Mouse (Mus musculus): ENCODE measurements around the gene Srpk2. TPM values are rescaled to one million over a fixed set of nuclear protein-coding genes. Genes with fewer than 3 reads are reported as not detected.
"Not testable (repeated sequence)": the region's sequence is repeated elsewhere in the genome, so short reads cannot be mapped to it uniquely, and the experiment has no call there.

Gene Srpk2
- polyA plus RNA-seq, 1 experiment from 2014 or later = 54.6 TPM

DNA sequence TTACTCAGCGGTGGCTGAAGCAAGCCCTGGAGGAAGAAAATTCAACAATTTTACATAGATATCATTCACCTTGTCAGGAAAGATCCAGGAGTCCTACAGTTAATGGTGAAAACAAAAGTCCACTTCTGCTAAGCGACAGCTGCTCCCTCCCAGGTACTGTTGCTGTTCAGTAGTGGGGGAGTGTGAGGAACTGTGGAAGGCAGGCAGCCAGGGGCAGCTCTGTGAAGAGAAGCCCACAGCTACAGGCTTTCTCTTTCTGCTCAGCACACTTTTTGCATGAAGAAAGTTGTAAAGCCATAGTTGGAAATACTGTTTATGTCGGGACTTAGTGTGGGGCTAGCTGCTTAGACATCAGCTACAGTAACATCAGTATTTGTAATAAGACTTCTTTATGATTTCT lies 188.0 kb downstream of the Srpk2 start:
- Histone ChIP-seq H3K9me3 (no peaks in the 10 kb centered on the region), H3K4me2 (no peak overlapping the region), H3K36me3 (peaks cover 77% of the 10 kb centered on the region), H3K4me1 (no peaks in the 10 kb centered on the region), H3K9ac (no peak overlapping the region), H3K27me3 (no peaks in the 10 kb centered on the region), H3K4me3 (no peak overlapping the region), H3K27ac (no peak overlapping the region)
- no peak for ATAC-seq (ENCODE audit: insufficient number of reproducible peaks, low FRiP score, low TSS enrichment, low read depth)
- WGBS = 73% methylated on average over 3 of the region's 3 CpGs

DNA sequence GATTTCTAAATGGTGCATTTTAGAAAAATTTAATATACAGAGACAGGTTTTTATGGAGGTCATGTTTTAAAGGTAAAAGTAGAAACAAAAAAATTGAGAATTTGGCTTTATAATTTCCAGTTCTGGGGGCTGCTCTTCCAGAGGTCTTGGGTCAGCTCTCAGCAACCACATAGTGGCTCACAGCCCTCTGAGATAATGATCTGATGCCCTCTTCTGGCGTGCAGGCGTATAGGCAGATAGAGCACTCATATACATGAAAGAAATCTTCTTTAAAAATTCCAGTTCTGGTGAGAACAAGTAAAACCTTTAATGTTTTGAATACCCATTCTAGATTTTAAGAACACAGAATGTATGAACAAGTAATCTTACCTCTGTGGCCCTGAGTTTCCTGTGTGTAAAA lies 193.6 kb downstream of the Srpk2 start:
- peaks cover 76% of the 10 kb centered on the region for H3K36me3 ChIP-seq
- H3K4me3 ChIP-seq = no peak overlapping the region
- H3K4me1 ChIP-seq = no peaks in the 10 kb centered on the region
- H3K4me2 ChIP-seq = no peak overlapping the region
- H3K9me3 ChIP-seq = no peaks in the 10 kb centered on the region
- H3K27me3 ChIP-seq = no peaks in the 10 kb centered on the region
- H3K9ac ChIP-seq = no peak overlapping the region
- 50% methylated on average over 2 of the region's 2 CpGs for WGBS
- no peak for ATAC-seq (ENCODE audit: insufficient number of reproducible peaks, low FRiP score, low TSS enrichment, low read depth)
- H3K27ac ChIP-seq = no peak overlapping the region

DNA sequence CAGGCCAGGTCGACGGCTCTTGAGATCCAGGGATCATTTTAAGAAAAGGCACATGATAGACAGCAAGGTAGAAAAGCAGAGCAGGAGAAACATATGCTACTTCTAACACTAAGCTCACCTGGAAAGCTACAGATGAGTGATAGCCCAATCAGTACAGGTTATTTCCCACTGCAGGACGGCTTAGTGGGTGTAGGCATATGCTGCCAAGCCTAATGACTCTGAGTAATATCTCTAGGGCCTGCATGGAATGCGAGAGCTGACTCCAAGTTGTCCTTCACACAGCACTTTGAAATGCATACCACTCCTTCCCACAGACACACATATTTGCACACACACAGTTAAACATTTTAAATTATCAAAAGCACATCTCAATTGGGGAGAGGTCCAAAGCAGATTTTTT lies 195.2 kb downstream of the Srpk2 start:
- no peak for ATAC-seq (ENCODE audit: insufficient number of reproducible peaks, low FRiP score, low TSS enrichment, low read depth)
- Histone ChIP-seq H3K4me3 (no peak overlapping the region), H3K9ac (no peak overlapping the region), H3K27ac (no peak overlapping the region), H3K27me3 (no peaks in the 10 kb centered on the region), H3K4me2 (no peak overlapping the region), H3K9me3 (no peaks in the 10 kb centered on the region), H3K4me1 (no peaks in the 10 kb centered on the region), H3K36me3 (peaks cover 73% of the 10 kb centered on the region)
- WGBS = 85% methylated on average over 4 of the region's 4 CpGs

DNA sequence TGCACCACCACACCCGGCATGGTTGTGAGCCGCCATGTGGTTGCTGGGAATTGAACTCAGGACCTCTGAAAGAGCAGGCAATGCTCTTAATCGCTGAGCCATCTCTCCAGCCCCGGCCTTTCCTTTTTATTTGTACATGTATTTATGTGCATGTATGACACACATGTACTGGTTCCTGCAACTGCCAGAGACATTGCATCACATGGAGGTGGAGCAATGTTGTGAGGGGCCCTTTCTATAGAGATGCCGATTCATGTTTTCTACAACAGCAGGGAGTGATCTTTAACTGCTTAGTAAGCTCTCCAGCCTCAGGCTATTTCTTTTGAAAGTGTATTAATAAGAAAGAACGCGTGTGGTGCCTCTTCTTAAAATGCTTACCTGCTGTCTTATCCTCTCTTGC lies 200.6 kb downstream of the Srpk2 start:
- no peak overlapping the region for H3K27ac ChIP-seq
- H3K36me3 ChIP-seq = peaks cover 69% of the 10 kb centered on the region
- H3K9ac ChIP-seq = no peak overlapping the region
- H3K9me3 ChIP-seq = no peaks in the 10 kb centered on the region
- H3K4me2 ChIP-seq = no peak overlapping the region
- H3K4me1 ChIP-seq = no peaks in the 10 kb centered on the region
- ATAC-seq (ENCODE audit: insufficient number of reproducible peaks, low FRiP score, low TSS enrichment, low read depth) = no peak
- H3K27me3 ChIP-seq = no peaks in the 10 kb centered on the region
- 79% methylated on average over 7 of the region's 7 CpGs for WGBS
- no peak overlapping the region for H3K4me3 ChIP-seq

DNA sequence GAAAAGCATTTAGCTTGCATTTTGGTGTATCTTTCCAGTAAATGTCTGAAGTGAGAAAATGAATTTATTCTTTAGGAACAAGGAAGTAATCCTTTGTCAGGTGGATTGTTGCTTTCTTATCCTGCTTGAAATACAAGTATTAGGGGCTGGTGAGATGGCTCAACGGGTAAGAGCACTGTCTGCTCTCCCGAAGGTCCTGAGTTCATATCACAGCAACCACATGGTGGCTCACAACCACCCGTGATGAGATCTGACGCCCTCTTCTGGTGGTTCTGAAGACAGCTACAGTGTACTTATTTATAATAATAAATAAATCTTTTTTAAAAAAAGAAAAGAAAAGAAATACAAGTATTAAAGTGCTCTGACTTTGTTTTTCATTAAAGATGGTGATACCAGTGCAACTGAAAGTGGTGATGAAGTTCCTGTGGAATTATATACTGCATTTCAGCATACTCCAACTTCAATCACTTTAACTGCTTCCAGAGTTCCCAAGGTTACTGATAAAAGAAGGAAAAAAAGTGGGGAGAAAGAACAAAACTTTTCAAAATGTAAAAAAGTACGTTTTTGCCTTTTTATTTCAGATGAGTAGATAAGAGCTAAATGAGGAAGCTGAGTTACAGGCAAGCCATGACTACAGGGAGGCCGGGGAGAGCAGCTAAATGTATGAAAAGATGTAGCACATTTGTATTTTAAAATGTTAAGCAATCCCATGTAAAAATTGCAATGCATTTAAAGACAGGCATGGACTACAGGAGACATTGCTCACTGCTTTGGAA lies 211.1 kb downstream of the Srpk2 start:
- Histone ChIP-seq H3K27ac (no peak overlapping the region), H3K9ac (no peak overlapping the region), H3K4me2 (no peak overlapping the region), H3K4me3 (no peak overlapping the region), H3K9me3 (no peaks in the 10 kb centered on the region), H3K4me1 (no peaks in the 10 kb centered on the region), H3K36me3 (peaks cover 57% of the 10 kb centered on the region), H3K27me3 (no peaks in the 10 kb centered on the region)
- WGBS = 77% methylated on average over 6 of the region's 6 CpGs
- no peak for ATAC-seq (ENCODE audit: insufficient number of reproducible peaks, low FRiP score, low TSS enrichment, low read depth)

DNA sequence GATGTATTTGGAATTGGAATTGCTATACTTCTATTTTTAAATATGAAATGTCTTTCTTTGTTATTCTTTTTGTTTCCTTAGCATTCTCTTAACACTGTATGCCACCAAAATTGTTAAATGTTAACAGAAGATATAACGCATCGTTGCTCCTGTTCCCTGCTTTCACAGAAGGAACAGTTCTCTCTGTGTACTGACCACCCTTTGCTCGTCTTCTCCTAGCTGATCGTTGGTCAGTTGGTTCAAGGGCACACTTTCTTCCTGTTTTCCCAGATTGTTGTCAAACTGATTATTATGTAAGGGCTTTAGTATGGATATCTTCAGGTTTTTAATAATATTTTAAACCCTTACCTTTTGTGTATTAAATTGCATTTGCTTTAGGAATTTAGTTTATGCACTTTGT lies 217.9 kb downstream of the Srpk2 start:
- H3K9me3 ChIP-seq = no peaks in the 10 kb centered on the region
- H3K4me3 ChIP-seq = no peak overlapping the region
- H3K27ac ChIP-seq = no peak overlapping the region
- 94% methylated on average over 4 of the region's 4 CpGs for WGBS
- H3K36me3 ChIP-seq = peaks cover 38% of the 10 kb centered on the region
- no peak for ATAC-seq (ENCODE audit: insufficient number of reproducible peaks, low FRiP score, low TSS enrichment, low read depth)
- H3K4me1 ChIP-seq = no peaks in the 10 kb centered on the region
- H3K27me3 ChIP-seq = no peaks in the 10 kb centered on the region
- H3K9ac ChIP-seq = no peak overlapping the region
- H3K4me2 ChIP-seq = no peak overlapping the region

DNA sequence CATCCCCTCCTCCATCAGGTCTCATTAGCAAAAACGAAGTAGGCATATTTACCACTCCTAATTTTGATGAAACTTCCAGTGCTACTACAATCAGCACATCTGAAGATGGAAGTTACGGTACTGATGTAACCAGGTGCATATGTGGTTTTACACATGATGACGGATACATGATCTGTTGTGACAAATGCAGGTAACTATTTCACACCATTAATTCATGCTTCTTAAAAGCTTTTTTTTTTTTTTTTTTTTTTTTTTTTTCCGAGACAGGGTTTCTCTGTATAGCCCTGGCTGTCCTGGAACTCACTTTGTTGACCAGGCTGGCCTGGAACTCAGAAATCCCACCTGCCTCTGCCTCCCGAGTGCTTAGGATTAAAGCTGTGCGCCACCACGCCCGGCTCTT lies 219.7 kb downstream of the Srpk2 start:
- no peaks in the 10 kb centered on the region for H3K4me1 ChIP-seq
- WGBS = 91% methylated on average over 8 of the region's 8 CpGs
- H3K27ac ChIP-seq = no peak overlapping the region
- no peak for ATAC-seq (ENCODE audit: insufficient number of reproducible peaks, low FRiP score, low TSS enrichment, low read depth)
- H3K9ac ChIP-seq = no peak overlapping the region
- H3K9me3 ChIP-seq = no peaks in the 10 kb centered on the region
- peaks cover 25% of the 10 kb centered on the region for H3K36me3 ChIP-seq
- no peak overlapping the region for H3K4me3 ChIP-seq
- no peak overlapping the region for H3K4me2 ChIP-seq
- H3K27me3 ChIP-seq = no peaks in the 10 kb centered on the region

DNA sequence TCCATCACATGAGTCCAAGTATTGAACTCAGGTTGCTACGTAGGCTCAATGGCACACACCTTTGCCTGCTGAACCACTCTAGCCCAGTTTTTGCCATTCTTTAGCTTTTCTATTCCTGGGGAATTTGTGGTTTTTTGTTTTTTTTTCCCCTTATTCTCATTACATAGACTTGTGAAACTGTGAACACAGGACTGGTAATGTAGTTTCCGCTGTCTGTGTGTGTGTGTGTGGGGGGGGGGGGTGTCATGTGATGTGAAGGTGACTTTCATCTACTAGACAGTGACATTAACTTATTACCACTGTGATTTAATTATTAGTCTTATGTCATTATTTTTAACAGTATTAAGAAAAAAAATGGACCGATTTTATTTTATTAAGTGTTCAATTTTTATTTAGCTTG lies 220.2 kb downstream of the Srpk2 start:
- no peaks in the 10 kb centered on the region for H3K4me1 ChIP-seq
- 93% methylated on average over 3 of the region's 3 CpGs for WGBS
- ATAC-seq (ENCODE audit: insufficient number of reproducible peaks, low FRiP score, low TSS enrichment, low read depth) = no peak
- H3K27me3 ChIP-seq = no peaks in the 10 kb centered on the region
- H3K36me3 ChIP-seq = peaks cover 24% of the 10 kb centered on the region
- H3K9me3 ChIP-seq = no peaks in the 10 kb centered on the region
- no peak overlapping the region for H3K4me3 ChIP-seq
- no peak overlapping the region for H3K27ac ChIP-seq
- H3K9ac ChIP-seq = no peak overlapping the region
- H3K4me2 ChIP-seq = no peak overlapping the region

DNA sequence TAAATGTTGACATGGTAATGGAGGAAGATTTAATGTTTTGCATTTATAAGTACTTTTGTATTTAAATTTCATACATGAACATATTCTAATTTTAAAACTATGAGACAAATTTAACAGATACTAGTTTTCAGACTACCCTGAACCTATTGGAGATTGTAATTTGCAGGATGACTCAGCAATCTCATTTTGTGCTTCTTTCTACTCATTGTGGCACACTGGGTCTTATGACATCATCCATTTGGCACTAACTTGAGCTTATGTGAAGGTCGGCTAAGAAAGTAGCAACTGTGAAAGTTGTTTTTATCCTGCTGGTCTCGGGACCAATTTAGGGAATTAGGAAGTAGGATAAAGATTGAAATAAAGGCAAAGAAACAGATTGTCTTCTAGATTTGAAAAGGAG lies 222.7 kb downstream of the Srpk2 start:
- Histone ChIP-seq H3K4me3 (no peak overlapping the region), H3K27ac (no peak overlapping the region), H3K36me3 (peaks cover 8% of the 10 kb centered on the region; the same call in 1 of the 2 replicates), H3K9ac (no peak overlapping the region), H3K9me3 (no peaks in the 10 kb centered on the region), H3K4me1 (no peaks in the 10 kb centered on the region), H3K27me3 (no peaks in the 10 kb centered on the region), H3K4me2 (no peak overlapping the region)
- ATAC-seq (ENCODE audit: insufficient number of reproducible peaks, low FRiP score, low TSS enrichment, low read depth) = no peak
- WGBS = 40% methylated on average over 2 of the region's 2 CpGs

DNA sequence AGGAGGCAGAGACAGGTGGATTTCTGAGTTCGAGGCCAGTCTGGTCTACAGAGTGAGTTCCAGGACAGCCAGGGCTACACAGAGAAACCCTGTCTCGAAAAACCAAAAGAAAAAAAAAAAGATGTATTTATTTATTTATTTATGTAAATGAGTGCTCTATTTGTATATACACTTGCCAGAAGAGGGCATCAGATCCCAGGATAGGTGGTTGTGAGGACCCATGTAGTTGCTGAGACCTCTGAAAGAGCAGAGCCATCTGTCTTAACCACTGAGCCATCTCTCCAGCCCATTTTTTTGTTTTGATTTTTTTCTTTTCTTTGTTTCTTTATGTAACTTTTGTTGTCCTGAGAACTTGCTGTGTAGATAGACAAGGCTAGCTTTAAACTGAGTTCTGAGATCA lies 230.9 kb downstream of the Srpk2 start:
- 86% methylated on average over 2 of the region's 2 CpGs for WGBS
- not testable (repeated sequence) for H3K27me3 ChIP-seq; H3K4me1 ChIP-seq; H3K4me2 ChIP-seq; H3K9ac ChIP-seq; H3K9me3 ChIP-seq; H3K36me3 ChIP-seq; H3K4me3 ChIP-seq; ATAC-seq (ENCODE audit: insufficient number of reproducible peaks, low FRiP score, low TSS enrichment, low read depth); H3K27ac ChIP-seq

Other genes starting within 250 kb of the Srpk2 start
- 29.8 and 32.4 TPM in 2 replicates for gene Pus7, start 99.1 kb upstream of the Srpk2 start, polyA plus RNA-seq (2015; fragmentation: Nextera tagmentation; extraction: Ambion mirVana)
- gene Rint1, start 103.1 kb upstream of the Srpk2 start, polyA plus RNA-seq (2015; fragmentation: Nextera tagmentation; extraction: Ambion mirVana) = 43.1 and 47.1 TPM in 2 replicates
- 87.3 and 103 TPM in 2 replicates for gene Tomm7, start 159.5 kb upstream of the Srpk2 start, polyA plus RNA-seq (2015; fragmentation: Nextera tagmentation; extraction: Ambion mirVana)

Measured in limb, embryonic 15.5 days (tissue).